Mouse (Mus musculus) adrenal gland, postnatal 25 days (tissue): ENCODE measurements around the gene Phactr2. TPM values are rescaled to one million over a fixed set of nuclear protein-coding genes. Genes with fewer than 3 reads are reported as not detected.

ENCODE experiments used
- DNase-seq: peaks from one replicate; pipeline ENCODE4 v3.0.0; 2021; ENCODE audit warnings: mixed read lengths
- total RNA-seq: library from RNA; stranded (reverse); gene quantifications from 2 replicates; pipeline ENCODE4 v1.2.3, GENCODE M21; 2021

Phactr2 gene
- total RNA-seq, 1 experiment from 2014 or later, result 30.6 TPM

DNA sequence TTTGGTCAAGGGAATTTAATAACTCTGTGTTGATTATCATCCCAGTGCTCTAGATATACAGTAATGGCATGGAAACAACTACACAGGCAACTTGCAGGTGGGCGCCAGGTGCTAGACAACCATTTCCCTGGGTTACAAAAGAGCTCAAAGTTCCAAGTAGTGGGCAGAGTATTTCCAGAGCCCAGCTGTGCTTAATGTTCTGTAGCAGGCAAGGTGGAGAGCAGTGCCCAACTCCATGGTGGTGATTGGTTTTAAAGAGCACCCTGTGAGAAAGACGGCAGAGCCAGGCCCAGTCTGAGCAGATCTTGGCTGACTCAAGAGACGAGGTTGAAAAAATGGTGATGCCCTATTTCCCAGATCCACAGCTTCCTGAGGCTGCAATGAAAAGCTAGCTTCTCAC lies 78.5 kb downstream of the Phactr2 start:
- no peak for DNase-seq

DNA sequence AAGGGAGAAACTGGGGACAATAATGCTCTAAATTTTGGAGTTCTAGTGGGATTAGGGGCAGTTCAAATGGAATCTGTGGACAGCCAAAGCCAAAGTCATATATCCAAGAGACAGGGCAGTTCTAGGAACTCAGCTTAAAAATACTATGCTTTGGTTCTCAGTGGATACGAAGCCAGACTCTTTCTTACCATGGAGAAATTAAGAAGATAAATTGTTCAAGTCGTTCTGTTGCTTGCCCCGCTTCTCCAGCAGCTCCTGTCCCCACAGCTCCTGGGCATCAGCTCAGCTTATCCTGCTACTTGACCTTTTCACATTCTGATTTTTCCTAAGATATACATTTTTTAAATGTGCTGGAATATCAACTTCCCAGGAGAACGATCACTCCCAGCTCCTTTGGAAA lies 80.2 kb downstream of the Phactr2 start:
- no peak for DNase-seq

DNA sequence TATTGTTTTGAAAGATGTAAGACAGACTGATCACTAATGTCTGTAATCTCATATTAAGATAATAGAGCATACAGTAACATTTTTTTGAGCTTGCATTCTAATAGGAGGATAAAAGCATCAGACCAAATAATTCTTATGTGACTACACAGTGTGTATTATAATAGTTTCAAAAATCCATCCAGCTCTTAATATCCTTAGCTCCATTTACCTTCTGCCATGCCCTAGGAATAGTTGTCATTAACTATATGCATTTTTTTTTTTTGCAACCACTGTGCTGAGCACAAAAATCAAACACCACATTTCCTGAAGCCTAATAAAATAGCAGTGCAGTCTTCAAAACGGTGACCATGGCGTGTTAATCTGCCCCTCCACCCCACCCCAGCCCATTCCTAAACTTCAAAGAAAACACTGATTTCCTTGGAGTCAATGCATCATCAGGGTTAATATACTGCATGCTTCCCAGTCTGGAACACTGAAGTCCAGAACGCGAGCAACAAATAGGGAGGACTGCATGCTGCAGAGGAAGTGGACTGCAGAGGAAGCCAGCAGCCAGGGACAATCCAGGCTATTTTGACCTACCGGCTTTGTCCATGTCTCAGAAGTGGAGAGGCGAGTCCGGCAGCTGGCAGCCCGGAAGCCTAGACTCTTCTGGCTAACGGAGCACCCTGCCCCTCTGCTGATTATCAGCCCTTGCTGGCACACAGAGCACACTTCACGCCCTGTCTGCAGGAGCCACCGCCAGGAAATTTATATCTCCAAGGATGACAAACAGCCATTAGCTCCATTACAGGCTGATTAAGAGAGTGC lies 85.9 kb downstream of the Phactr2 start:
- peak; percentile 13 for DNase-seq

DNA sequence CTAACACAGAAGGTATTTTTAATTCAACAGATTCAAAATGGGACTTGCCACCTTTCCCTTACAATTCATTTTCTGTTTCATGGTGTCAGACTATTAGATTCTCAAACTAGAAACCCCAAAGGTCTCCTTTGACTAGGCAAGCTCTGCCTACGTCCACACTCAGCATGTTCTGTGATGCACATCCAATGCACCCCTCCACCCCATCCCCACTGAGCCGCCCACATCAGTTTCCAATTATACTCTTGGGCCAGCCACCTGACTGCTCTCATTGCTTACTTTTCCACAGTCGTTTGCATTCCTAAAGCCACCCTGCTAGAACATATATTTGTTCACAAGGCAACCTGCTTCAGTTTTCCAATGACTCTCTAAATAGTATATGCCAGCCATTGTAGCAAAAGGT lies 89.3 kb downstream of the Phactr2 start:
- DNase-seq, result no peak

DNA sequence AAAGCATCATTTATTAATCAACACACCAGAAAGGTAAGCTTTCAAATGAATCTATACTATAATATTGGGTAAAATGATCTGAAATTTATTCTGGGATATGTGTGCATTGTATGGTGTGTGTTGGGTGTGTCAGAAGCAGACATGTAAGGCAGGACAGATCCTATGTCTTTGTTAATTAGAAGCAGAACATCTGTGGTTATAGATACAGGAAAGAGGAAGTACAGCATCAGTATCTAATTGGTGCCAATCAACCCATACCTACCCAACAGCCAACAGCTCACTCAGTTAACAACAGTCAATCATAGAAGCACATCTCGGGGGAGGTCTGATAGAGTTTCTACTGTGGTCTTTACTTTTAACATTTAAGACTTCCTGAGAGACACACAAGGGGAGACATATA lies 96.3 kb downstream of the Phactr2 start:
- no peak for DNase-seq

DNA sequence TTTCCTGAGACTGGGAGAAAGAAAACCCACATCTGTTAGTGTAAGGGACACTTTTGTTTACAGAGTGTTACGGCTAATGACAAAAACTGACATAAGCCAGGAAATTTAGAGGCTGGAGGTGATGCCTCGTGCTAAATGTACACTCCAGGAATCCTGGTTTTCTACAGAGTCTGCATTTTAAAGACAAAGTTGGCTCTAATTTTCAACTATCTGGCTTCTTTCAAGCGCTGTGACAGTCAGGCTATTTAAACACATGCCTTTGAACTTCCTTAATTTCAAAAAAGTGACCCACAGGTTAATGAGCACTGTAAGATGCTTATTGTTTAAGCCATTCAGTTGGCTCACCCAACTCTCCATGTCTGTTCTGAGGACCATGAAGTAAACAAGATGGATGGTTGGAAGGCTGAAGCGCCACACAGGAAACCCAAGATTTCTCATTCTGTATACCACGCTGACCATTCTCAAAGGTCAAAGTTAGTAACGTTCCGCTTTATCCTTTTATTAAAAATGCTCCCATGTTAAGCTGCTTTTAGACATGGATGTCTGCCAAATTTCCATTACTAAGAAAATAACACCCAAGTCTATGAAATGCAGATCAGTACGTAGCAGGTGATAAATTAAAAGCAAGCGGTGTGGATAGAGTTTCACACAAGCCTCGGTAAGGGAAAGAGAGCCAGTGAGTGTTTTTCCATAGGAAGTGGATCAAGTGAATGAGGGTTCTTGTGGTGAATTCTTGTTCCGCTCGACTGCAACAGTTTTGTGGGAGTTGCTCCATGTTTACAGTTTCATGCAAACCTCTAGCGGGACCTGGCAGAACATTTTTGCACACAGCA lies 97.6 kb downstream of the Phactr2 start:
- DNase-seq, result no peak

DNA sequence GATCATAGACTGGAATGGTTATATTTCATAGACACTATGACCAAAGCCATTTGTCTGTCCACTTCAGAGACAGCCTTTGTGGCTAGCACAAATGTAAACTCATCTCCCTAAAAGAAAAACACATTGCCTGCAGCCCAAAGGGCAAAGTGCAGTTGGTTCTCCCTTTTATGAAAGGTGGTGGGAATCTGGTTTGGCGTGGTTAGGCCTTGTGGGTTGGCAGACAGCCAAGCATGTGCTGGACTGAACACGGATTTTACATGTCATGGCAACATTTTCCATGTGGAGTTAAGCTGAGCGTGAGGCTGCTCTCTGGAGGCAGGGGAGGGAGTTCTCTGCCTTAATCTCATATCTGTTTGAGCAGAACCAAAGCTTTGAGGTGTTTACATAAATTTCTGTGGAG lies 98.4 kb downstream of the Phactr2 start:
- no peak for DNase-seq

DNA sequence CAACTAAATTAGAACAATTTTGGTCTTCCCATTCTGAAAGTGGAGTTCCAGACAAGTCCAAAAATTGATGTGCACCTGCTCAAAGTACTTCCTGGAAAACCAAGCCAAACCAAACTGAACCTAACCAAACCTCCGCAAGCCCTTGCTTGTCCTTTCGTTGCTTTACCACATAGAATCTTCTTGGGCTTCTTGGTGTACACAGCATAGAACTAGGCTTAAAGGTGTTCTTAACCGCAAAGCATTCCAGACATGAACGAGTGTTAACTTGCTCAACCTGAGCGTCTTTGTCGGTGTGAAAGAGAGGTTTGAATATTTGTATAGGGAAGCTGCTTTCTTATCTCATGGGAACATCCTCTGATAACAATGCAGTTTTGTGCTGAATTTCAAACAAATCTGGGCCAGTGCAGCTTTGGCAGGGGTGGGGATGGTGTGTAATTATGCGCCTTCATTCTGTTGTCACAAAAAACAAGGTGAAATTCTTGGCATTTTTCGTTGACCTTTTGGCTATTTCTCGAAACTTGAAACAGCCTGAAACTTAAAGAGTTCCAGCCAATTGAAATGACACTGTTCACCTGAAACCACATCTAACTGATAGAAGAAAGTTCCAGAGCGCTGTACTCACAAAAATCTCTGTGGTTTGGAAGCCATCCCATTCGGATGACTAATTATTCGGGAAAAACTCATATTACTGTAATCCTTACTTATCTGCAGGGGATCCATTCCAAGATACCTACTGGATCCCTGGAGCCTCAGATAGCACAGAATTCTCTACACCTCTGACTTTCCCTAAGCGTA lies 104.4 kb downstream of the Phactr2 start:
- DNase-seq, result no peak

DNA sequence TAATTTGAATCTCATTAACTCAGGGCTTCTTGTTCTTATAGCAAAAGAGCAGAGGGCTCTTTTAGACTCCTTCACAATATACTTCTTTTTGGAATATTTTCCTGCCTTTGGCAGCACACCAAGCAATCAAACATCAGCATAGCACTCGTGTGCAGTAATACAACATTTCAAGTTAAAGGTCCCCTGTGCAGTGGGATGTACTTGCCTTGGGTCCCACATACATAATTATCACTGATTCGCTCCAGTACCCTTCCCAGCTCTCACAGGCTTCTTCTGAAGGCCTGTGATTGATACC lies 110.0 kb downstream of the Phactr2 start:
- DNase-seq, result no peak

DNA sequence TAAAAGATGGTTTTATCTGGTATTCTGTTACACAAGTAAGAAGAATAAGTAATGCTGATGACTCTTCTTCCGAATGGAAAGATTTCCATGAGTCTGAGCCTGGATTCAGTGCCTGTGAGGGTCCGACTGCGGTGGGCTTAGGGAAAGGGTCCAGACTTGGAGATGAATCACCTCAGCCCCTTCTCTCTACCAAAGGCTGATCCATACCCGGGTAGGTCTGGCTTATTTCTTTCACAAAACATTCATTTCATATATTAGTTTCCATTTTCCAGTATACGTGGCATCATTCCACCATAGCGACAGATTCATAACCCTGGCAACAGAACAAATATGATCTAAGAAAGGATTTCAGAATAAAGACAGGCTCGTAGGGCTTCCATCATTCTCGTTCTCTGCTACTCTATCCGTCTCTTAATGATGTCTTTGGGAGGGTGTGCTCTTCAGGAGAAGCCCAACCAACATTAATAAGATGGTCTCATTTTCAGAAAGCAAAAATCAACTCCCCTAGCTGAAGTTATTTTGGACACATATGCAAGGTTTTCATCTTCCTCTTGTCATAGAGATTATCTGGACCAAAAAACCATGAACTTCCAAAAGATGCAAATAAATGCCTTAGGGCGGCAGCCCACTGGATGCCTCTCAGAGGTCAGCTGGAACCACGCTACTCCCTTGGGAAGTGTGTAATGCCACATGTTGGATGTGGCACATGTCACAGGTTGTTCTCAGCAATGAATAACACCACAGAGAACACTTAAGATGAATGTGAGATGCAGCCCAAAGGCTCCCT lies 110.5 kb downstream of the Phactr2 start:
- no peak for DNase-seq

DNA sequence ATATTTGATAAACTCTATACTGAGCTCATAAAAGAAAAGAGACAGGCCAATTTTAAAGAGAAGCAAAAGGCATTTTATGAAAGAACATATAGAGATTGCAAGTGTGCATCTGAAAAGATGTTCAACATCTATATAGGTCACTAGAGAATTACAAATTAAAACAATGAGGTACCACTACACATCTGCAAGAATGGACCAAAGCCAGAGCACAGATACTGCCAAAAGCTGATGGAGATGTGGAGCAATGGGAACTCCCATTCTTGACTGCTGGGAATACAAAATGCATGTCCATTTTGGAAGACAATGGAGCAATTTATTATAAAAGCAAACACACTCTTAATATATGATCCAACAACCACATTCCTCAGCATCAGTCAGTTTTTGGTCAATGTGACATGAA lies 113.3 kb downstream of the Phactr2 start:
- no peak for DNase-seq

DNA sequence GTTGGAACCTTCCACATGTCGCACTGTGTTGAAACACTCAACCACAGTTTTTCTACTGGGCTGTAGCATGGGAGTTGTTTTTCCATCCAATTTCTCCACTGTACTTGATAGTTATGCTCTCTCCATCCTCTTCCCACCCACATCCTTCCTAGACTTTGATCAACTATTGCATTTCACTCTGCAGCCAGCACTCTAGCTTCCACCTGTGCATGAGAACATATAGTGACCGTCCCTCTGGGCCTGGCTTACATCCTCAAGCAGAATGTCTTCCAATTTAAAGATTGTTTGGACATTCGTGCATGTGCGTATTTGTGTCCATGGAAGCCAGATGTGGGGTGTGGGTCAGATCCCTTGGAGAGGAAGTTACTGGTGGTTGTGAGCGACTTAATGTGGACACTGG lies 114.4 kb downstream of the Phactr2 start:
- DNase-seq, result no peak

DNA sequence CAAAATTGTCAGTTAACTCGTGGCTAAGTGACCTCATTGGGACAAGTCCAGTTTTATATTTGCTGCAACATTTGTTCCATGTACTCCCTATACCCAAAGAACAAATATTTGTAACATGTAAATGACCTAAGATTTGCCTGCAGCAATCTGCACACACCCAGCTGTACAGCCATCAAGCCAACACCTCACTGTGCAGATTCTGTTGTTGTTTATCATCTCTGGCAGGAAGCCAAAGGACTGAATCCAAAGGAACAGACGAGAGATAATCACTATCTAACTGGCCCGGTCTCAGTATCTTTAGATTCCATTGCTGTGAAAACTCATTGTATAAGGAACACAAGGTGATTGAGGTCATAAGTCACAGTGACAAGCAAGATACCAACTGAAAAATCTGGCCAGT lies 115.5 kb downstream of the Phactr2 start:
- no peak for DNase-seq

DNA sequence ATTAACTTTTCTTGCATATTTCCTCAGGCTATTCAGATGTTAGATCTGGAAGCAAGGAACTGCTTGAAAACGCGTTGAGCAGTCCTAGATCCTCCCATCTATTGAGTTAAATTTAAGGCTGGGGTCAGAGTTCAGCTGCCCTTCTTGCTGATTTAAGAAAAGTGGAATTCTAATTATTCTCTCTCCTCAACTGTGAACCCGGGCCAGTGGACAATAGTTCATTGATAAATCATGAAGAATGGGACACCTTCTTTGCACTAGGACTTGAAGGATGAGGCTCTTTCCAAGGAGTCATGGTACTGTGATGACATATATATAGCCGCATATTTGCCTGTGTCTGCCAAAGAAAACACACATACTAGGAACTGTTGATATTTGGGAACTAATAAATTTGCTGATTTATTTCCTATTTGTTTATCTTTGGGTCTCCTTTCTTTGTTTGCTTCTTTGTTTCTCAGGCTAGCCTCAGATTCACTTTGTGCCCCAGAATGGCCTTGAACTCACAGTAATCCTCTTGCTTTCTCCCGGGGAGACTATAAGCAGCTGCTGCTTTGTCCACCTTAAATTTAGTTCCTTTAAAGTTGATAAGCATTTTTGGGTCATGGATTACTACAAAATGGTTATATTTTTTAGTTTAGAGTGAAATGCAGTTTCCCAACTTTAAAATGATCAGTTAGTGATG lies 127.5 kb downstream of the Phactr2 start:
- no peak for DNase-seq

DNA sequence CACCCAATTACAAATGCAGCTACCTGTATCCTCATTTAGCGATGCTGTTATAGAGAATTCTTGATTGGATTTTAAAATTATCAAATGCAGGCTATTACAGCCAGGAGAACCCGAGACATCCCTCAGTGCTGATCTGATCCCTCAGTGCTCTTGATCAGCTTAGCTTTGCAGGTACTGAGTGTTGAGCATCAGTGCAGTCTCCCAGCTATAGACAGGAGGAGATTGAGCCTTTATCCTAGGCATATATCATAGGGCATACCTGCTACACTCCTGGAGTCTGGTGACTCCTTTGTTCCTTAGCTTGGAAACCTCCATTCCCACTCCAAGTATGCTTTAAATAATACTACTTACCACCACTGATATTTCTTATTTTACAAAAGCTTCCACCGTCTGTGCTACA lies 133.6 kb downstream of the Phactr2 start:
- no peak for DNase-seq

DNA sequence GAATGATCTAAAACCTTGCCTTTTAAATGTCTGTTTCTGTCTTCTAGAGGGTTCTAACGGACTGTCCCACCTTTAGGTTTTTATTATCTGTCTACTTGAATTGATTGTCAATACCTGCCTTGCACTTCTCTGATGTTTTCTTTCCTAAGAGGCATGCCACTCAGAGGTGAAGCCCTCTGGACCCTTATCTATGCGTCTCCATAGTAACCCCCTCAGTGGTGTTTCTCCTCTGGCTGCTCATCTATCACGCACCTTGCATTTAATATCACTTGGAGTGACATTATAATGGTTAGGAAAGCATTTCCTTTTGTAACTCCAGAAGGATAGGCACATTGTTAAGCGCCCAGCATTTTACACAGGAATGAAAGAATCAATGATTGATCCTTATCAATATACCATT lies 137.2 kb downstream of the Phactr2 start:
- no peak for DNase-seq

DNA sequence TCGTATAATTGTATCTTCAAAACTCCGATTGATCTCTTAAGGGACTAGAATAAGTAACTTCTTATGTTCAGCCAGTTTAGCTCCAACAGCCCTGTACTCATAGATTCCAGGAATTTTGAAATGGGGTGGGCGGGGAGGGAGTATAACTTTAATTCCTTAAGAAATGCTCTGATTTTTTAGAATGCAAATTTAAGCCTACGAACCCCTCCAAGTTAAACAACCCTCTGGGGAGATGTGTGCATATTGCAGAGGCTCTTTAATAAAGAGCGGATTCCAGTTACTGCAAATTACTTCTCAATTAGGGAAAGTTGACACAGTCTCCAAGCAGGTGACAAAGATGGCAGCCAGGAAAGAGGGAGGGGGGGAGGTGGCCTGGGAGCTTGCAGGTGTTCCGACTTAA lies 138.4 kb downstream of the Phactr2 start:
- no peak for DNase-seq

DNA sequence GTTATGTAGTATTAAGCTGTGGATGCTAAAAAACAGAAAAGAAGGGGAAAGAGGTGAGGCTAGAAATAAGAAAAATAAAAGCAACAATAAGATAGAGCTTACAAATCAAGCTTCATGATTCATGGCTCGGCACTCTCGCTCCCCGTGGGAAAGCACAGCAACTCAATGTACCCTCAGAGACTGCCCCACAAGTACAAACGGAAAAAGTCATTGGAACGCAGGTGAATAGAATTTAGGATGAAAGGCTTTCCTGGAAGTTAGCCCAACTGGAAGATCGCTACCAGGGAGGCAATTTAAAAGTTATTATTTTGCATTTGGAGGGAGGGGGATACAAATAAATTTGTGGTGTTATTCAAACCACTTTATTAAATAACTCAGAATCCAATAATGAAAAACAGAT lies 138.9 kb downstream of the Phactr2 start:
- no peak for DNase-seq

DNA sequence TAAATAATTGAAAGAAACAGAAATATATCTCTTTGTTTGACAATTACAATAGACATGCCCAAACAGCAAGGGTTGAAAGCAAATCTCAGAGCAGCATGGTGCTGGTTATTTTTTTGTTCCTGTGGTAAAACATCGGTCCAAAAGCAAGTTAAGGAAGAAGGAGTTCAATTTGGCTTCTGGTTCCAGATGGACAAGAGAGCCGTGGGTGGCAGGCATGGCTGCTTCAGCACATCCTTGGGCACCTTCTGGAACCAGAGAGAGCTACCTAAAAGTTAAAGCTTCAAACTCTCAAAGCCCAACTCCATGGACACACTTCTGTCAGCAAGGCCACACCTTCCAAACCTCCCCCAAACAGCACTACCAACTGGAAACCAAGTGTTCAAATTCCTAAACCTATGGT lies 140.4 kb downstream of the Phactr2 start:
- DNase-seq, result no peak

DNA sequence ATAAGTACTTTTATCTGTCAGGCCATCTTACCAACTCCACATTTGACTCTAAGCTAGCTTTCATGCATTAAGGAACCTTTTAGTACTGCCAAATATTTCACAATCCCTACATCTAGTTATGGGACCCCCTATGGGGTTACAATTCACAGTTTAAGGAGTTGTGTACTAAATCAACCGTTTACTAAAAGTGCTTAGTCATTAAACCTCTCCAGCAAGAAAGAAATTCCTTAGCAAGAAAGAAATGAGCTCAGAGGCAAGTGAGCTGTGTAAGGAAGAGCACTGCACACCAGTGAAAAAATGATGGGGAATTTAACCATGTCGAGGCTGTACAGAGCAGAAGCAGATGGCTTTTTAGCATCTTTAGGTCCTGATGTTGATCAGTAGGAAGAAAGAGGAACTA lies 141.2 kb downstream of the Phactr2 start:
- no peak for DNase-seq

DNA sequence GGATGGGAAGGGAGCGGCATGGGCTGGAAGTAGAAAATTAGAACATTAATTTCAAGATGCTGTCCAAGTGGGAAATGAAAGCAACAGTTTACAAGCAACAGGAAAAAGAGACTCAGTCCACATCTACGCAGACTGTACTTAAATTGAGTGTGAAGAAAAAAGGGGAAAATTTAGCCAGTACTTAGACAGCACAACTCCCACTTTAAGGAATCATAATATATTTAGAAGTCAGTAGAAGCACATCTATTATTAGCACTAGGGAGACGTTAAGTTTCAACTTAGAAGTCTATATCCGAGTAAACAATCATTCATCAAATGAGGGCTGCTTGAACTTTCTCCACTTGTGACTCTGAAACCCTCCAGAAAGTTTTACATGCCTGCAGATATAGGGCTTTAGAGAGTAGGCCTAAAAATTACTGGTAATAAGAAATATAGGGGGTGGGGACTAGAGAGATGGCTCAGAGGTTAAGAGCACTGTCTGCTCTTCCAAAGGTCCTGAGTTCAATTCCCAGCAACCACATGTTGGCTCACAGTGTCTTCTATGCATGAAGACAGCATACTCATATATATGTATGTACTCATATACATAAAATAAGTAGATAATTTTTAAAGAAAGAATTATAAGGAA lies 142.7 kb downstream of the Phactr2 start:
- no peak for DNase-seq
